Mouse (Mus musculus): ENCODE data around the gene Cdkl2.

GRCm38 (mm10) chr5:92043783-92044182 is at the start of gene Cdkl2:
- no peak for TF ChIP-seq CTCF (IDR thresholded peaks at IDR 0.05; ENCODE audit: low read depth)
- TF ChIP-seq EP300 (optimal IDR thresholded peaks at IDR 0.05), result no peak
